Mouse (Mus musculus): ENCODE data around the gene Urb1. TPM values are rescaled to one million over a fixed set of nuclear protein-coding genes. Genes with fewer than 3 reads are reported as not detected.

Gene Urb1
- total RNA-seq (2021) = 1 to 10 TPM; 3.9 to 5.0 TPM
- long read RNA-seq, experiment 1, partial matches to known transcripts = 0 of 1 reads
- long read RNA-seq, experiment 1, other reads (novel, unspliced or antisense) = 1 of 1 reads
- long read RNA-seq, experiment 2 = 0 reads

GRCm38 (mm10) chr16:90809975-90810715 lies at the start of gene Urb1:
Gene Urb1 (minus strand): TSS chr16:90810413.
- intact Hi-C loops (cut with DNase I) = loop anchor here (5.0 kb wide), 1 partner anchor 117 kb away; no protein-coding TSS in a partner anchor
- DNase-seq = peak; percentile 99

GRCm38 (mm10) chr16:90858206-90858605 lies 48.0 kb upstream of the Urb1 start:
- intact Hi-C loops (cut with DNase I) = no loop called here
- no peak for DNase-seq

GRCm38 (mm10) chr16:90856552-90857200 lies 46.5 kb upstream of the Urb1 start:
- no peak for DNase-seq
- intact Hi-C loops (cut with DNase I) = no loop called here

GRCm38 (mm10) chr16:90851621-90852334 lies 41.6 kb upstream of the Urb1 start:
- DNase-seq = no peak
- intact Hi-C loops (cut with DNase I) = no loop called here

GRCm38 (mm10) chr16:90850881-90851280 lies 40.7 kb upstream of the Urb1 start:
- no peak for DNase-seq
- intact Hi-C loops (cut with DNase I) = no loop called here

GRCm38 (mm10) chr16:90849262-90849661 lies 39.0 kb upstream of the Urb1 start:
- intact Hi-C loops (cut with DNase I) = no loop called here
- DNase-seq = no peak

- intact Hi-C loops (cut with DNase I) = no loop called here
- no peak for DNase-seq
Measured at GRCm38 (mm10) chr16:90848697-90849096, 38.5 kb upstream of the Urb1 start.

GRCm38 (mm10) chr16:90845591-90845990 lies 35.4 kb upstream of the Urb1 start:
- intact Hi-C loops (cut with DNase I) = no loop called here
- DNase-seq = no peak

- DNase-seq = no peak
- intact Hi-C loops (cut with DNase I) = no loop called here
Measured at GRCm38 (mm10) chr16:90845038-90845437, 34.8 kb upstream of the Urb1 start.

GRCm38 (mm10) chr16:90842164-90842563 lies 32.0 kb upstream of the Urb1 start:
- DNase-seq = no peak
- intact Hi-C loops (cut with DNase I) = no loop called here

- intact Hi-C loops (cut with DNase I) = no loop called here
- DNase-seq = no peak
Measured at GRCm38 (mm10) chr16:90837431-90837830, 27.2 kb upstream of the Urb1 start.

- intact Hi-C loops (cut with DNase I) = no loop called here
- DNase-seq = no peak
Measured at GRCm38 (mm10) chr16:90833041-90833791, 23.0 kb upstream of the Urb1 start.

- no peak for DNase-seq
- intact Hi-C loops (cut with DNase I) = no loop called here
Measured at GRCm38 (mm10) chr16:90832495-90832894, 22.3 kb upstream of the Urb1 start.

- intact Hi-C loops (cut with DNase I) = no loop called here
- no peak for DNase-seq
Measured at GRCm38 (mm10) chr16:90831676-90832075, 21.5 kb upstream of the Urb1 start.

GRCm38 (mm10) chr16:90830686-90831439 lies 20.6 kb upstream of the Urb1 start:
- intact Hi-C loops (cut with DNase I) = no loop called here
- peak; percentile 55 to 56 for DNase-seq

GRCm38 (mm10) chr16:90829894-90830685 lies 19.9 kb upstream of the Urb1 start:
- peak; percentile 74 to 90 for DNase-seq
- intact Hi-C loops (cut with DNase I) = loop anchor here (5.0 kb wide), 1 partner anchor 97 kb away; no protein-coding TSS in a partner anchor

- DNase-seq = no peak
- intact Hi-C loops (cut with DNase I) = loop anchor here (5.0 kb wide), 1 partner anchor 98 kb away; no protein-coding TSS in a partner anchor
Measured at GRCm38 (mm10) chr16:90829136-90829535, 18.9 kb upstream of the Urb1 start.

GRCm38 (mm10) chr16:90827498-90827897 lies 17.3 kb upstream of the Urb1 start:
- intact Hi-C loops (cut with DNase I) = loop anchor here (5.0 kb wide), 1 partner anchor 100 kb away; no protein-coding TSS in a partner anchor
- no peak for DNase-seq

GRCm38 (mm10) chr16:90826457-90826856 lies 16.2 kb upstream of the Urb1 start, which contains the start of gene Eva1c:
Gene Eva1c (plus strand): TSS chr16:90826719.
- DNase-seq = no peak
- intact Hi-C loops (cut with DNase I) = loop anchor here (5.0 kb wide), 1 partner anchor 101 kb away; no protein-coding TSS in a partner anchor

All from gastrocnemius, postnatal 36 days (tissue).